Mouse (Mus musculus): ENCODE measurements around the gene Arhgap11a. TPM values are rescaled to one million over a fixed set of nuclear protein-coding genes. Genes with fewer than 3 reads are reported as not detected.

Arhgap11a gene
- polyA plus RNA-seq, 1 experiment from 2014 or later, result 5.9 TPM

DNA sequence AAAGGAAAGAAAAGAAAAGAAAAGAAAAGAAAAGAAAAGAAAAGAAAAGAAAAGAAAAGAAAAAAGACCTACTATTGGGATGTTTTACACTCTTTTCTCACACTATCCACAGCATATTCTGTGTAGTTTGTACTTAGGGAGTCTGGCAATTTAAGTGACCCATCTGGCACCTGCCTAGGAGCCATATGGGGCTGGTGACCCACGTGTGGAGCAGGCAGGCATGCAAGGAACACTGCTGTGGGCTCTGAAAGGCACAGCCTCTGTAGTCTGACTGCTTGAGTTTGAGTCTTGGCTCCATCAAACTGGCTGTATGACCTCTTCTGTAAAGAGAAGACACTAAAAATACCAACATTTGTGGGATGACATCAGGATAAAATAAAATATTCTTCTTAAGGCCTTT, 44.7 kb downstream of the Arhgap11a start:
- DNase-seq (ENCODE audit: low spot score) (no peak), ATAC-seq (replicated peaks; ENCODE audit: low FRiP score) (no peak)
- Histone ChIP-seq H3K9ac (ENCODE audit: low read depth, low read length) (no peak overlapping the region), H3K27me3 (replicated peaks; ENCODE audit: control insufficient read depth, insufficient read depth, low read length) (no peaks in the 10 kb centered on the region), H3K4me1 (replicated peaks; ENCODE audit: control insufficient read depth, insufficient read depth, low read length) (no peaks in the 10 kb centered on the region), H3K9me3 (ENCODE audit: control insufficient read depth, low read length) (no peaks in the 10 kb centered on the region), H3K36me3 (ENCODE audit: control insufficient read depth, insufficient read depth, low read length) (no peaks in the 10 kb centered on the region), H3K27ac (ENCODE audit: low read depth, low read length) (no peak overlapping the region), H3K4me2 (no peak overlapping the region), H3K4me3 (ENCODE audit: low read depth, low read length) (no peak overlapping the region)
- 26% methylated on average over 1 of the region's 1 CpGs for WGBS

DNA sequence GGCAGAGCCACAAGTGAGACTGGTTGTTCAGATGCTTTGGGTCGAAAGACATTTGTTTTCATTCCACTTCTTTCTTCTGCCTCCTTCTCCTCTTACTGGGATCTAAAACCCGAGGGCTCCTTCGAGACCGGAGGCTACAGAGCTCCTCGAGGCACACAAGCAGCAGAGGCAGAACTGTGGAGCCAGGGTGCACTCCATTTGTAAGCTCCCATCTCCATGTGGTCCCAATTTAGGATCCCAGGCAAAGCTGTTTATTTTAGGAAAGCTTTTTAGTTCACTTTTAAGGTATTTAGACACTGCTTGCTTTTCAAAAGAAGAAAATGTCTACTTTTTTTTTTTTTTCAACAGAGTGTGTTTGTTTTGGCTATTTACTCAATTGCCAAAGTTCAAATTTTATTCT, 47.6 kb downstream of the Arhgap11a start:
- WGBS, result 74% methylated on average over 5 of the region's 5 CpGs

DNA sequence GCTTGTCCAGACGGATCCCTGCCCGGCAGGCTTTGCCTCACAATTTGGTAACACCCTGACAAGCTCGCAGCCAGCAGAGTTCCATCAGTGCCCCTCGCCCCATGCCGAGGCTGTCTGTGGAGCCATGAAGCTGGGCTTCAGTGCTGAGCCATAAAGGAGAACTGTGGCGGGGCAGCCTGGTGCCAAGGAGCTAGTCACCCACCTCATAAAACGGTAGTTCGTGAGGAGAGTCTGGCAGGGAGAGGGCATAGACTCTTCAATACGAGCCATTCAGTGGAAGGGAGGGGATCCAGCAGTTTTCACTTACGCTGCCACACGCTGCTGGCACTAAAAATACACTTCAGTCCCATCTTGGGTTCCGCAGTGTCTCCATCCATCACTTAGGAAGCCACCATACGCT, 49.9 kb downstream of the Arhgap11a start:
- Histone ChIP-seq H3K4me3 (ENCODE audit: low read depth, low read length) (no peak overlapping the region), H3K27ac (ENCODE audit: low read depth, low read length) (no peak overlapping the region), H3K9me3 (ENCODE audit: control insufficient read depth, low read length) (no peaks in the 10 kb centered on the region), H3K4me2 (no peak overlapping the region), H3K36me3 (ENCODE audit: control insufficient read depth, insufficient read depth, low read length) (no peaks in the 10 kb centered on the region), H3K4me1 (replicated peaks; ENCODE audit: control insufficient read depth, insufficient read depth, low read length) (no peaks in the 10 kb centered on the region), H3K9ac (ENCODE audit: low read depth, low read length) (no peak overlapping the region), H3K27me3 (replicated peaks; ENCODE audit: control insufficient read depth, insufficient read depth, low read length) (no peaks in the 10 kb centered on the region)
- 77% methylated on average over 13 of the region's 13 CpGs for WGBS
- no peak for ATAC-seq (replicated peaks; ENCODE audit: low FRiP score)
- no peak for DNase-seq (ENCODE audit: low spot score)

More for the DNA sequence above, 47.6 kb downstream of the Arhgap11a start:
- Histone ChIP-seq H3K9me3 (ENCODE audit: control insufficient read depth, low read length) (no peaks in the 10 kb centered on the region), H3K36me3 (ENCODE audit: control insufficient read depth, insufficient read depth, low read length) (no peaks in the 10 kb centered on the region), H3K4me1 (replicated peaks; ENCODE audit: control insufficient read depth, insufficient read depth, low read length) (no peaks in the 10 kb centered on the region), H3K27me3 (replicated peaks; ENCODE audit: control insufficient read depth, insufficient read depth, low read length) (no peaks in the 10 kb centered on the region), H3K27ac (ENCODE audit: low read depth, low read length) (no peak overlapping the region), H3K4me2 (no peak overlapping the region), H3K9ac (ENCODE audit: low read depth, low read length) (no peak overlapping the region), H3K4me3 (ENCODE audit: low read depth, low read length) (no peak overlapping the region)
- ATAC-seq (replicated peaks; ENCODE audit: low FRiP score) (no peak), DNase-seq (ENCODE audit: low spot score) (no peak)

DNA sequence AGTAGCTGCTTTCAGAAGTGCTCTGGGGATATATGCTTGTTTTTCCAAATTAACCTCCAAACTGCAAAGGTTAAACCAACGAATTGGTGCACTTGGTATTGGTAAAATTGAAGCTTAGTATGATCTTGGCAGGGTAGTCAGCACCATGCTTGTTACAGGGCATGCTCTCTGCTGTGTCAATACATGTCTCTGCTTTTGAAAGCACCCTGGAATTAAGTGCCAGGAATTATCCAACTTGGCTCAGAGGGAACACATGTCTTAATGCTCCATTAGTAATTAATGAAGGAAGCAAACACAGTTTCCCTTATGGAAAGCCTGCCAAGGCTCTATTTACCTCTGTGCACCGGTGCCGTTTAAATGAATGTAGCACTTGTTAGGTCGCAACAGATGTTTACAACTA, 53.3 kb downstream of the Arhgap11a start:
- no peak for ATAC-seq (replicated peaks; ENCODE audit: low FRiP score)
- Histone ChIP-seq H3K36me3 (ENCODE audit: control insufficient read depth, insufficient read depth, low read length) (no peaks in the 10 kb centered on the region), H3K4me2 (no peak overlapping the region), H3K9me3 (ENCODE audit: control insufficient read depth, low read length) (no peaks in the 10 kb centered on the region), H3K27me3 (replicated peaks; ENCODE audit: control insufficient read depth, insufficient read depth, low read length) (no peaks in the 10 kb centered on the region), H3K4me3 (ENCODE audit: low read depth, low read length) (no peak overlapping the region), H3K9ac (ENCODE audit: low read depth, low read length) (no peak overlapping the region), H3K4me1 (replicated peaks; ENCODE audit: control insufficient read depth, insufficient read depth, low read length) (no peaks in the 10 kb centered on the region), H3K27ac (ENCODE audit: low read depth, low read length) (no peak overlapping the region)
- no peak for DNase-seq (ENCODE audit: low spot score)
- 82% methylated on average over 4 of the region's 4 CpGs for WGBS

DNA sequence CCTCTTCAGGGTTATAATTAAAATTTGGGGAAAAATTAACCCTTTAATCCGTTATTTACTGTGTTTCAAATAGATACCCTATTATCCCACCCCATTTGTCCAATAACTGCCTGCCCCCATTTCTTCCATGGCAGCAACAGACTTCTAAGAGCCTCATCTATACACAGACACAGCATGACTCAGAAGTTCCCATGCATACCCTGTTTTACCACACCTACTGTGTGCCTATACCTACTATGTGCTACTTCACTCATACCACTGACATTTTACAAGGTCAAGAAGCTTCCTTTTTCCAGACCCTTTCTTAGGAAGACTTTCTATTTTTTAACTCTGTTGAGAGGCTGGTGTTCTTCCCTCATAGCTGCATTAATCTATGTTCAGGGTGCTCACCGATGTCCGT, 54.9 kb downstream of the Arhgap11a start:
- no peak for ATAC-seq (replicated peaks; ENCODE audit: low FRiP score)
- no peak overlapping the region for H3K9ac ChIP-seq (ENCODE audit: low read depth, low read length)
- no peaks in the 10 kb centered on the region for H3K4me1 ChIP-seq (replicated peaks; ENCODE audit: control insufficient read depth, insufficient read depth, low read length)
- H3K4me3 ChIP-seq (ENCODE audit: low read depth, low read length), result no peak overlapping the region
- no peaks in the 10 kb centered on the region for H3K36me3 ChIP-seq (ENCODE audit: control insufficient read depth, insufficient read depth, low read length)
- H3K27ac ChIP-seq (ENCODE audit: low read depth, low read length), result no peak overlapping the region
- H3K9me3 ChIP-seq (ENCODE audit: control insufficient read depth, low read length), result no peaks in the 10 kb centered on the region
- H3K27me3 ChIP-seq (replicated peaks; ENCODE audit: control insufficient read depth, insufficient read depth, low read length), result no peaks in the 10 kb centered on the region
- DNase-seq (ENCODE audit: low spot score), result no peak
- H3K4me2 ChIP-seq, result no peak overlapping the region
- WGBS, result 80% methylated on average over 3 of the region's 3 CpGs

DNA sequence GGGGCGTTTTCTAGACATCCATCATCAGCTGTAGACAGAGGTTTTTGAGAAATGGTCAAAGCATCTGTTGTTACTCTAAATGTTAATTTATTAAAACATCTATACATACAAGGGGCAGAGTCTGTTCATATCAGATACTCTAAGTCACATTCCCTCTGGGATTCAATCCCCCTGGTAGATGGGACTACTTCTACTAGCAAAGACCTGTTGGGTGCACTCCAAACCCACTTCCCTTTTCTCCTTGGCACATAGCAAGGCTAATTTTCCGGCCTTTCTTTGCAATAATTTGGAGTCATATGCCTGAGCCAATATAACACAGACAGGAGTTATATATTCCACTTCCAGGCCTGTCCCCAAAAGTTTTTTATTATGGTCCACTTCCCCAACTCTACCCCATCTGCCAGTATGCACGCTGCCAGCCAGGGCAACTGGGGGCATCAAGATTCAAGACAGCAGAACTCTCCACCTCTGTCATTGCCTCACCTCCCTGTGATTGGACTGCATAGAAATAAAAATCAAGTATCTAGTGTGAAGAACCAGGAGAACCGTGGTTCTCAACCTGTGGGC, 59.6 kb downstream of the Arhgap11a start:
- ATAC-seq (replicated peaks; ENCODE audit: low FRiP score) (no peak), DNase-seq (ENCODE audit: low spot score) (no peak)
- no peak overlapping the region for H3K4me3 ChIP-seq (ENCODE audit: low read depth, low read length)
- H3K4me1 ChIP-seq (replicated peaks; ENCODE audit: control insufficient read depth, insufficient read depth, low read length), result no peaks in the 10 kb centered on the region
- no peaks in the 10 kb centered on the region for H3K27me3 ChIP-seq (replicated peaks; ENCODE audit: control insufficient read depth, insufficient read depth, low read length)
- 81% methylated on average over 4 of the region's 4 CpGs for WGBS
- H3K27ac ChIP-seq (ENCODE audit: low read depth, low read length), result no peak overlapping the region
- H3K4me2 ChIP-seq, result no peak overlapping the region
- no peaks in the 10 kb centered on the region for H3K36me3 ChIP-seq (ENCODE audit: control insufficient read depth, insufficient read depth, low read length)
- no peak overlapping the region for H3K9ac ChIP-seq (ENCODE audit: low read depth, low read length)
- H3K9me3 ChIP-seq (ENCODE audit: control insufficient read depth, low read length), result no peaks in the 10 kb centered on the region

DNA sequence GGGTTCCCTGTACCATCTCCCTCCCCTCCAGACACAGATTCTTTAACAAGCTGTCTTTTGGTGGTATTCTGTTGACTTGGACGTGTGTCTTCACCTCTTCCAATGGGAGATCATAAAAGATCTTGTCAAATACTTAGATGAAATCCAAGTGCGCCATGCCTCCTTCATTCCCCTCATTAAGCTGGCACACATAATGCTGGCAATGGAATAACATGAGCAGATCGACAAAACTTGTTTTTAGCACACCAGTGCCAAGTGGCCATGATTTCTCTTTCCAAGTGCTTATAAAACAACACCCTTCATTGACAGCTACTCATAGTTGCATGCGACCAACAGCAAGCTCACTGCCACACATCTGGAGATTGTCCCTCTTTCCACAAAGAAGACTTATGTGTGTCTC, 60.6 kb downstream of the Arhgap11a start:
- no peaks in the 10 kb centered on the region for H3K36me3 ChIP-seq (ENCODE audit: control insufficient read depth, insufficient read depth, low read length)
- DNase-seq (ENCODE audit: low spot score) (no peak), ATAC-seq (replicated peaks; ENCODE audit: low FRiP score) (no peak)
- H3K4me2 ChIP-seq, result no peak overlapping the region
- H3K4me3 ChIP-seq (ENCODE audit: low read depth, low read length), result no peak overlapping the region
- no peaks in the 10 kb centered on the region for H3K27me3 ChIP-seq (replicated peaks; ENCODE audit: control insufficient read depth, insufficient read depth, low read length)
- no peak overlapping the region for H3K27ac ChIP-seq (ENCODE audit: low read depth, low read length)
- no peak overlapping the region for H3K9ac ChIP-seq (ENCODE audit: low read depth, low read length)
- WGBS, result 80% methylated on average over 4 of the region's 4 CpGs
- H3K9me3 ChIP-seq (ENCODE audit: control insufficient read depth, low read length), result no peaks in the 10 kb centered on the region
- no peaks in the 10 kb centered on the region for H3K4me1 ChIP-seq (replicated peaks; ENCODE audit: control insufficient read depth, insufficient read depth, low read length)

DNA sequence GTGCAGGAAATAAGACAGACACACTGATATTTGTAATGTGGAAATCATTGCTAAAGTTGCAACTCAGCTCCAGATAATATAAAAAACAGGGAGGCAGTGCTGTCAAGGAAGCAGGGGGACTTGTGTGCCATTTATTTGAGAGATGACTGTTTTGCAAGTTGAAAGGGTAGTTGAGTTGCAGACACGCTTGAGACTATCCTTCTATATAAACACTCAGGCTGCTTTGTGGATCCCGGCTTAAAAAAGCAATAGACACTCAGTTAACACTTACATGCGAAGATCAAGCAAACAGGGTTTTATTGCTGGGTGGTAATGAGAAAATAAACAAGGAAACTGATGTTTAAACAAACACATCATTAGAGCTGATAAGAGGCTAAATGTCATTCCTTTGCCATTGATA, 63.6 kb downstream of the Arhgap11a start:
- DNase-seq (ENCODE audit: low spot score) (no peak), ATAC-seq (replicated peaks; ENCODE audit: low FRiP score) (no peak)
- H3K36me3 ChIP-seq (ENCODE audit: control insufficient read depth, insufficient read depth, low read length), result no peaks in the 10 kb centered on the region

DNA sequence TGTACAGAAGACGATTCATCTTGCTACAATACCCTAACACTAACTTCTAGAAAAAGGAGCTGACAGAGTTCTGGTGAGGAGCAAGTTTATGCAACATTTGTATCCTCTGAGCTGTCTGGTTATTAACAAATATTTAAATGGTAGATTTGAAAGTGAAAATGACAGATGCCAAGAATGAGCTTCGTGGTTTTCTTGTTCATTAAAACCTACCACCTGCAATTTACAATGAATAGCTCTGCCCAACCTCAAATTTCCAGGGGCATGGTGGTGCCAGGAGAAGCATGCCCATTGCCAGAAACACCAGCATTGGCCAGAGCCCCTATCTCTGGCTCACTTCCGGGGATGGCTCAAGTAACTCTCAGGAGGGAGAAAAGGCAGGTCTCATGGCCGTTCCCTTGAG, 66.9 kb downstream of the Arhgap11a start:
- WGBS, result 74% methylated on average over 4 of the region's 4 CpGs
- Histone ChIP-seq H3K27ac (ENCODE audit: low read depth, low read length) (no peak overlapping the region), H3K4me3 (ENCODE audit: low read depth, low read length) (no peak overlapping the region), H3K4me1 (replicated peaks; ENCODE audit: control insufficient read depth, insufficient read depth, low read length) (no peaks in the 10 kb centered on the region), H3K4me2 (no peak overlapping the region), H3K36me3 (ENCODE audit: control insufficient read depth, insufficient read depth, low read length) (no peaks in the 10 kb centered on the region), H3K27me3 (replicated peaks; ENCODE audit: control insufficient read depth, insufficient read depth, low read length) (no peaks in the 10 kb centered on the region), H3K9me3 (ENCODE audit: control insufficient read depth, low read length) (no peaks in the 10 kb centered on the region), H3K9ac (ENCODE audit: low read depth, low read length) (no peak overlapping the region)
- DNase-seq (ENCODE audit: low spot score) (no peak), ATAC-seq (replicated peaks; ENCODE audit: low FRiP score) (no peak)

More for the DNA sequence above, 63.6 kb downstream of the Arhgap11a start:
- H3K4me3 ChIP-seq (ENCODE audit: low read depth, low read length), result no peak overlapping the region
- H3K9me3 ChIP-seq (ENCODE audit: control insufficient read depth, low read length), result no peaks in the 10 kb centered on the region
- WGBS, result 37% methylated on average over 3 of the region's 3 CpGs
- no peak overlapping the region for H3K9ac ChIP-seq (ENCODE audit: low read depth, low read length)
- no peaks in the 10 kb centered on the region for H3K27me3 ChIP-seq (replicated peaks; ENCODE audit: control insufficient read depth, insufficient read depth, low read length)
- no peak overlapping the region for H3K4me2 ChIP-seq
- no peak overlapping the region for H3K27ac ChIP-seq (ENCODE audit: low read depth, low read length)
- no peaks in the 10 kb centered on the region for H3K4me1 ChIP-seq (replicated peaks; ENCODE audit: control insufficient read depth, insufficient read depth, low read length)

Data from liver, embryonic 11.5 days (tissue).